Mouse (Mus musculus) liver, embryonic 16.5 days (tissue): Measurements from ENCODE around the gene Cnot4. TPM values are rescaled to one million over a fixed set of nuclear protein-coding genes. Genes with fewer than 3 reads are reported as not detected.

ENCODE experiments used
- ATAC-seq: fragments of 200-750 bp; cut with Nextera tagmentation; 2 replicates; pipeline ENCODE4 v1.8.0; 2017; ENCODE audit warnings: low read depth, mild to moderate bottlenecking, moderate number of reproducible peaks, moderate library complexity
- H3K27ac ChIP-seq: fragments of 300-500 bp; sonication (generic); 2 replicates; pipeline ENCODE4 v1.5.1; 2014; ENCODE audit warnings: mild to moderate bottlenecking, low read length
- H3K27me3 ChIP-seq: fragments of 300-500 bp; sonication (generic); 2 replicates; pipeline ENCODE4 v1.6.1; 2014; ENCODE audit warnings: low read depth, low read length, mixed read lengths; ENCODE audit not compliant: control insufficient read depth, insufficient read depth
- H3K36me3 ChIP-seq: fragments of 300-500 bp; sonication (generic); 2 replicates; pipeline ENCODE4 v1.6.1; 2014; ENCODE audit warnings: mild to moderate bottlenecking; ENCODE audit not compliant: control insufficient read depth, insufficient read depth
- H3K4me1 ChIP-seq: fragments of 300-500 bp; sonication (generic); 2 replicates; pipeline ENCODE4 v1.6.1; 2014; ENCODE audit warnings: low read depth, low read length, mixed read lengths; ENCODE audit not compliant: control insufficient read depth
- H3K4me2 ChIP-seq: fragments of 300-500 bp; sonication (generic); 2 replicates; pipeline ENCODE4 v1.6.1; 2014; ENCODE audit warnings: low read depth, low read length, mixed read lengths
- H3K4me3 ChIP-seq: fragments of 300-500 bp; sonication (generic); 2 replicates; pipeline ENCODE4 v1.5.1; 2014; ENCODE audit warnings: low read depth, mild to moderate bottlenecking, low read length
- H3K9ac ChIP-seq: fragments of 300-500 bp; sonication (generic); 2 replicates; pipeline ENCODE4 v1.6.1; 2014; ENCODE audit warnings: low read depth, low read length
- H3K9me3 ChIP-seq: fragments of 300-500 bp; sonication (generic); replicated peaks from 2 replicates; pipeline ENCODE4 v1.6.1; 2016; ENCODE audit warnings: low read length; ENCODE audit not compliant: control insufficient read depth
- WGBS: fragments of 180-500 bp; shearing (Covaris S2); extraction: QIAGEN DNeasy Blood & Tissue Kit; methylation state at CpG from one replicate; pipeline ENCODE4 v1.1.7; 2014; ENCODE audit not compliant: insufficient replicate concordance; 5-methylcytosine and 5-hydroxymethylcytosine counted together
- polyA plus RNA-seq: library from polyadenylated mRNA; unstranded; fragments of >200 nt; fragmentation: Nextera tagmentation; extraction: Ambion mirVana; gene quantifications from 2 replicates; pipeline ENCODE4 v1.2.1, GENCODE M21; 2015

Gene Cnot4
- polyA plus RNA-seq, 1 experiment from 2014 or later, result 12.5 TPM

GRCm38 (mm10) chr6:35084927-35085326 lies 48.6 kb downstream of the Cnot4 start:
- Histone ChIP-seq H3K9ac (no peak overlapping the region), H3K4me3 (no peak overlapping the region), H3K4me1 (no peaks in the 10 kb centered on the region), H3K27ac (no peak overlapping the region), H3K36me3 (no peaks in the 10 kb centered on the region), H3K27me3 (no peaks in the 10 kb centered on the region), H3K9me3 (no peaks in the 10 kb centered on the region), H3K4me2 (no peak overlapping the region)
- no peak for ATAC-seq
- WGBS, result 77% methylated on average over 3 of the region's 3 CpGs

DNA sequence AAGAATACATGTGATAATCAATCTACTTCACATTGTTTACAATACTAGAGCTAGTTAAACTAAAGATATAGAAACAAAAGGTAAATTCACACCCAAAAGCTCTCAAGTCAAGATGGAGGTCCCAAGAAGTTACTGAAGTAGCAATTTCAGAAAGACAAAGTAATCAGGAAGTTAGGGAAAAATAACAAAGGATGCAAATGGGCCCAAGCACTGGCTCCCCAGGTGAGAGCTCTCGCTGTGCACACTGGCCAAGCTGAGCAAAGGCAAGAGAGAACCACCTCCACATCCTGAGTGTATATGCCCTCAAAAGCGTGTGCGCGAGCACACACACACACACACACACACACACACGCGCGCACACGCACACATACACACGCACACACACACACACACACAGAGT lies 58.4 kb downstream of the Cnot4 start:
- WGBS, result 89% methylated on average over 9 of the region's 9 CpGs
- Histone ChIP-seq H3K4me1 (no peaks in the 10 kb centered on the region), H3K36me3 (peaks cover 8% of the 10 kb centered on the region), H3K9me3 (no peaks in the 10 kb centered on the region), H3K4me2 (no peak overlapping the region), H3K4me3 (no peak overlapping the region), H3K9ac (no peak overlapping the region), H3K27me3 (no peaks in the 10 kb centered on the region), H3K27ac (no peak overlapping the region)
- no peak for ATAC-seq

GRCm38 (mm10) chr6:35071261-35071660 lies 62.3 kb downstream of the Cnot4 start:
- 86% methylated on average over 3 of the region's 3 CpGs for WGBS

GRCm38 (mm10) chr6:35062446-35062845 lies 71.1 kb downstream of the Cnot4 start:
- Histone ChIP-seq H3K4me2 (no peak overlapping the region), H3K27me3 (no peaks in the 10 kb centered on the region), H3K4me3 (no peak overlapping the region), H3K9me3 (no peaks in the 10 kb centered on the region), H3K27ac (no peak overlapping the region), H3K4me1 (no peaks in the 10 kb centered on the region), H3K9ac (no peak overlapping the region), H3K36me3 (peaks cover 6% of the 10 kb centered on the region)
- no peak for ATAC-seq
- 19% methylated on average over 1 of the region's 1 CpGs for WGBS

More at GRCm38 (mm10) chr6:35071261-35071660, 62.3 kb downstream of the Cnot4 start:
- Histone ChIP-seq H3K36me3 (peaks cover 12% of the 10 kb centered on the region), H3K4me2 (no peak overlapping the region), H3K9ac (no peak overlapping the region), H3K4me1 (no peaks in the 10 kb centered on the region), H3K4me3 (no peak overlapping the region), H3K27ac (no peak overlapping the region), H3K27me3 (no peaks in the 10 kb centered on the region), H3K9me3 (no peaks in the 10 kb centered on the region)
- ATAC-seq, result no peak

GRCm38 (mm10) chr6:35043127-35043526 lies 90.4 kb downstream of the Cnot4 start:
- H3K4me2 ChIP-seq, result no peak overlapping the region

DNA sequence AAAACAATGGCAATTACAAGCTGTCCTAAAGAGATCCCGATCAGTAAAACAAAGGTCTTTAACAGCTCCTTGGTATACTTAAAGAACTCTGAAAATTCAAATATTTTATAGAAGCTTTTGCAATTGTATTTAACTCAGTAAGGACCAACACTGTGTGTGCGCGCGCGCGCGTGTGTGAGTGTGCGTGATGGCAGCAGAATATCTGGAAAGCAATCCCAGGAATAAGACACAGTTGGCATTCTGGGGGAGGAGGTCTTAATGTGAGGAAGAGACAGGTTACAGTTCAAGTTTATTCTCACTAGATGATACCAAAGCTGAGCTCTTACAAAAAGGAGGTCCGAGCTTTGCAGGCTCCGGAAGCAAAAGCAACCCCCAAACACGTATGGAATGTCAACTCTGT lies 100.2 kb downstream of the Cnot4 start:
- Histone ChIP-seq H3K4me3 (no peak overlapping the region), H3K9me3 (no peaks in the 10 kb centered on the region), H3K27ac (no peak overlapping the region), H3K4me2 (no peak overlapping the region), H3K27me3 (no peaks in the 10 kb centered on the region), H3K36me3 (no peaks in the 10 kb centered on the region), H3K9ac (no peak overlapping the region), H3K4me1 (no peaks in the 10 kb centered on the region; the same call in 1 of the 2 replicates)
- ATAC-seq, result no peak
- WGBS, result 87% methylated on average over 11 of the region's 11 CpGs

More at GRCm38 (mm10) chr6:35043127-35043526, 90.4 kb downstream of the Cnot4 start:
- ATAC-seq, result no peak
- 68% methylated on average over 1 of the region's 1 CpGs for WGBS
- H3K36me3 ChIP-seq, result no peaks in the 10 kb centered on the region
- no peaks in the 10 kb centered on the region for H3K9me3 ChIP-seq
- H3K27ac ChIP-seq, result no peak overlapping the region
- no peaks in the 10 kb centered on the region for H3K27me3 ChIP-seq
- H3K9ac ChIP-seq, result no peak overlapping the region
- no peaks in the 10 kb centered on the region for H3K4me1 ChIP-seq
- H3K4me3 ChIP-seq, result no peak overlapping the region

DNA sequence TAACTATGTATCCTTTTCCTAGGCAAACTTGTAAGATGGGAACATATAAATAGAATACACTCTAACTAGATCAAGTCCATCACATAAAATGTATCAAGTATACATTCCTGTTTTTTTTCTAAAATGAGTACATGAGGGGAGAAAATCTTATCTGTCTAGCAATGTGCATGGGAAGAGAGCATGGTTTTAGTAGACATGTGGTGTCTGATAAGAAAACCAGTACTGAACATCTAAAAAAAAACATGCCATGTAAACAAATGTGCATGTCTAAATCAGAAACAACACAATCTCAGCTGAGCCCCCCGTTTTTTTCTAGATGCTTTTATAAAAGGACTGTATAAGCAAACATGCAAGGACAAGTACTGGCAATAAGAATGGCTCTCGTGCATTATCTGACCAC lies 100.8 kb downstream of the Cnot4 start:
- Histone ChIP-seq H3K36me3 (no peaks in the 10 kb centered on the region), H3K4me1 (no peaks in the 10 kb centered on the region; the same call in 1 of the 2 replicates), H3K9me3 (no peaks in the 10 kb centered on the region), H3K9ac (no peak overlapping the region), H3K27ac (no peak overlapping the region), H3K4me3 (no peak overlapping the region), H3K4me2 (no peak overlapping the region), H3K27me3 (no peaks in the 10 kb centered on the region)
- WGBS, result 24% methylated on average over 2 of the region's 2 CpGs
- ATAC-seq, result no peak

- ATAC-seq, result no peak
- Histone ChIP-seq H3K36me3 (no peaks in the 10 kb centered on the region), H3K9me3 (no peaks in the 10 kb centered on the region), H3K4me1 (no peaks in the 10 kb centered on the region; the same call in 1 of the 2 replicates), H3K4me2 (no peak overlapping the region), H3K27ac (no peak overlapping the region), H3K4me3 (no peak overlapping the region), H3K9ac (no peak overlapping the region), H3K27me3 (no peaks in the 10 kb centered on the region)
- 81% methylated on average over 4 of the region's 4 CpGs for WGBS
Observed at GRCm38 (mm10) chr6:35030811-35031210, 102.7 kb downstream of the Cnot4 start.

- no peaks in the 10 kb centered on the region for H3K9me3 ChIP-seq
- WGBS, result 76% methylated on average over 6 of the region's 6 CpGs
- no peak overlapping the region for H3K4me3 ChIP-seq
- ATAC-seq, result no peak
- no peak overlapping the region for H3K27ac ChIP-seq
- H3K4me1 ChIP-seq, result no peaks in the 10 kb centered on the region; the same call in 1 of the 2 replicates
- H3K36me3 ChIP-seq, result no peaks in the 10 kb centered on the region
- no peaks in the 10 kb centered on the region for H3K27me3 ChIP-seq
- H3K4me2 ChIP-seq, result no peak overlapping the region
- no peak overlapping the region for H3K9ac ChIP-seq
Observed at GRCm38 (mm10) chr6:35030226-35030625, 103.3 kb downstream of the Cnot4 start.
